Mouse (Mus musculus) G1E (cell line): ENCODE measurements around the gene Aars. TPM values are rescaled to one million over a fixed set of nuclear protein-coding genes. Genes with fewer than 3 reads are reported as not detected.
"Not testable (repeated sequence)": the region's sequence is repeated elsewhere in the genome, so short reads cannot be mapped to it uniquely, and the experiment has no call there.

Experiments
- ATAC-seq: 2 replicates; pipeline ENCODE4 v1.8.0; 2016; ENCODE audit warnings: mild to moderate bottlenecking; ENCODE audit not compliant: insufficient number of reproducible peaks, poor library complexity, low FRiP score, severe bottlenecking; ENCODE audit errors: extremely low read depth
- DNase-seq: peaks from one replicate; pipeline ENCODE4 v3.0.0; 2012; ENCODE audit warnings: low spot score
- H3K27me3 ChIP-seq: 2 replicates; pipeline ENCODE4 v1.6.1; 2012; ENCODE audit warnings: mild to moderate bottlenecking, low read length, inconsistent platforms; ENCODE audit not compliant: insufficient read depth
- H3K36me3 ChIP-seq: replicated peaks from 2 replicates; pipeline ENCODE3; 2012; ENCODE audit warnings: mild to moderate bottlenecking, inconsistent platforms
- H3K4me1 ChIP-seq: 2 replicates; pipeline ENCODE4 v1.6.1; 2012; ENCODE audit warnings: low read depth, low read length, inconsistent platforms, mixed read lengths; ENCODE audit not compliant: insufficient read depth
- H3K4me3 ChIP-seq: 2 replicates; pipeline ENCODE4 v1.5.1; 2012; ENCODE audit warnings: low read depth, mild to moderate bottlenecking, inconsistent platforms, low read length, moderate library complexity, mixed read lengths
- H3K9me3 ChIP-seq: replicated peaks from 2 replicates; pipeline ENCODE4 v1.6.1; 2012; ENCODE audit warnings: inconsistent platforms
- CTCF ChIP-seq: IDR thresholded peaks from 2 replicates; pipeline ENCODE4 v1.5.1; 2012; ENCODE audit warnings: low read depth, low read length, inconsistent platforms, mixed read lengths
- GATA1 ChIP-seq: IDR thresholded peaks from 2 replicates; pipeline ENCODE4 v1.6.1; 2012; ENCODE audit warnings: borderline replicate concordance, low read length, inconsistent platforms, mixed read lengths
- GATA2 ChIP-seq: IDR thresholded peaks from 2 replicates; pipeline ENCODE4 v1.6.1; 2012; ENCODE audit warnings: low read depth, low read length, inconsistent platforms, borderline replicate concordance
- POLR2AphosphoS5 ChIP-seq: IDR thresholded peaks from 2 replicates; pipeline ENCODE4 v1.6.1; 2012; ENCODE audit warnings: low read depth, low read length, inconsistent platforms; ENCODE audit not compliant: insufficient replicate concordance
- TAL1 ChIP-seq: conservative IDR thresholded peaks from 2 replicates; pipeline ENCODE4 v1.6.1; 2012; ENCODE audit warnings: low read depth, low read length, inconsistent platforms, mixed read lengths
- polyA plus RNA-seq: library from polyadenylated mRNA; stranded (reverse); fragments of >175 nt; gene quantifications from 2 replicates; pipeline ENCODE4 v1.2.3, GENCODE M21; 2012
- total RNA-seq, 2 experiments: library from RNA; stranded (forward) in 1 of 2; stranded (reverse) in 1 of 2; fragments of 200-1000 nt in 1 of 2; fragments of >200 nt in 1 of 2; fragmentation: Nextera tagmentation in 1 of 2; gene quantifications; 2 replicates each; pipeline ENCODE4 v1.2.3; 2014 to 2017

The Aars gene
- total and polyA plus RNA-seq, 3 experiments: 56.4 to 131 (median 81.8) TPM

- ATAC-seq (no peak), DNase-seq (no peak)
- Histone ChIP-seq H3K36me3 (peaks cover 22% of the 10 kb centered on the region), H3K27me3 (peaks cover 37% of the 10 kb centered on the region), H3K4me3 (peak overlapping the region; percentile 70), H3K9me3 (no peaks in the 10 kb centered on the region), H3K4me1 (peaks cover 55% of the 10 kb centered on the region)
- no peak for TF ChIP-seq POLR2AphosphoS5
- TF ChIP-seq GATA2: no peak
- TF ChIP-seq CTCF: no peak
- no peak for TF ChIP-seq GATA1
- no peak for TF ChIP-seq TAL1
Measured at GRCm38 (mm10) chr8:111062072-111062757, 29.3 kb downstream of the Aars start.

GRCm38 (mm10) chr8:111062893-111063292, 29.9 kb downstream of the Aars start:
- H3K4me1 ChIP-seq: peaks cover 51% of the 10 kb centered on the region
- H3K9me3 ChIP-seq: no peaks in the 10 kb centered on the region
- H3K4me3 ChIP-seq: no peak overlapping the region
- TF ChIP-seq GATA1 (no peak), POLR2AphosphoS5 (no peak), TAL1 (no peak), GATA2 (no peak), CTCF (no peak)
- DNase-seq: no peak
- ATAC-seq: no peak
- H3K36me3 ChIP-seq: peaks cover 16% of the 10 kb centered on the region
- peaks cover 38% of the 10 kb centered on the region for H3K27me3 ChIP-seq

- H3K9me3 ChIP-seq: no peaks in the 10 kb centered on the region
- no peaks in the 10 kb centered on the region for H3K36me3 ChIP-seq
- H3K4me1 ChIP-seq: peaks cover 38% of the 10 kb centered on the region
- no peak overlapping the region for H3K4me3 ChIP-seq
- DNase-seq (no peak), ATAC-seq (no peak)
- no peak for TF ChIP-seq GATA2
- TF ChIP-seq TAL1: no peak
- no peak for TF ChIP-seq GATA1
- TF ChIP-seq CTCF: no peak
- TF ChIP-seq POLR2AphosphoS5: no peak
- peaks cover 40% of the 10 kb centered on the region for H3K27me3 ChIP-seq
Measured at GRCm38 (mm10) chr8:111066308-111066707, 33.4 kb downstream of the Aars start.

GRCm38 (mm10) chr8:111067439-111067838, 34.5 kb downstream of the Aars start:
- no peak overlapping the region for H3K4me3 ChIP-seq
- TF ChIP-seq GATA2: no peak
- no peak for TF ChIP-seq GATA1
- TF ChIP-seq TAL1: no peak
- no peak for TF ChIP-seq CTCF
- TF ChIP-seq POLR2AphosphoS5: no peak
- peaks cover 32% of the 10 kb centered on the region for H3K4me1 ChIP-seq
- no peaks in the 10 kb centered on the region for H3K36me3 ChIP-seq
- ATAC-seq (no peak), DNase-seq (no peak)
- no peaks in the 10 kb centered on the region for H3K9me3 ChIP-seq
- peaks cover 43% of the 10 kb centered on the region for H3K27me3 ChIP-seq

- H3K27me3 ChIP-seq: peaks cover 50% of the 10 kb centered on the region
- not testable (repeated sequence) for ATAC-seq
Measured at GRCm38 (mm10) chr8:111068660-111069059, 35.7 kb downstream of the Aars start.

GRCm38 (mm10) chr8:111075926-111076325, 43.0 kb downstream of the Aars start:
- no peak for ATAC-seq
- Histone ChIP-seq H3K4me3 (no peak overlapping the region), H3K4me1 (peaks cover 8% of the 10 kb centered on the region), H3K36me3 (no peaks in the 10 kb centered on the region), H3K9me3 (peaks cover 7% of the 10 kb centered on the region), H3K27me3 (peaks cover 65% of the 10 kb centered on the region)
- TF ChIP-seq GATA2 (no peak), GATA1 (no peak), TAL1 (no peak), CTCF (no peak), POLR2AphosphoS5 (no peak)
- no peak for DNase-seq

More at GRCm38 (mm10) chr8:111068660-111069059, 35.7 kb downstream of the Aars start:
- H3K36me3 ChIP-seq, H3K9me3 ChIP-seq, H3K4me3 ChIP-seq, DNase-seq: not testable (repeated sequence)
- peaks cover 26% of the 10 kb centered on the region for H3K4me1 ChIP-seq

- ATAC-seq (no peak), DNase-seq (no peak)
- no peaks in the 10 kb centered on the region for H3K9me3 ChIP-seq
- H3K4me1 ChIP-seq: peaks cover 2% of the 10 kb centered on the region; the same call in 1 of the 2 replicates
- H3K4me3 ChIP-seq: no peak overlapping the region
- TF ChIP-seq GATA1 (no peak), POLR2AphosphoS5 (no peak), CTCF (no peak), TAL1 (no peak), GATA2 (no peak)
- H3K36me3 ChIP-seq: no peaks in the 10 kb centered on the region
- H3K27me3 ChIP-seq: peaks cover 57% of the 10 kb centered on the region
Measured at GRCm38 (mm10) chr8:111079461-111079860, 46.5 kb downstream of the Aars start.
